Mouse (Mus musculus) common myeloid progenitor, adult 5-6 weeks (primary cell): ENCODE data around the gene Otop3. TPM values are rescaled to one million over a fixed set of nuclear protein-coding genes. Genes with fewer than 3 reads are reported as not detected.

Experiments used
- ATAC-seq: replicated peaks from 2 replicates; pipeline ENCODE4 v1.8.0; 2016; ENCODE audit warnings: low read depth, mild to moderate bottlenecking, moderate TSS enrichment, inconsistent platforms; ENCODE audit not compliant: poor library complexity, severe bottlenecking
- total RNA-seq: library from RNA; stranded (forward); fragments of 200-1000, 187-1606 nt; gene quantifications from 2 replicates; pipeline ENCODE4 v1.2.3, GENCODE M21; 2017

Gene Otop3
- total RNA-seq, 1 experiment from 2014 or later: not detected

DNA sequence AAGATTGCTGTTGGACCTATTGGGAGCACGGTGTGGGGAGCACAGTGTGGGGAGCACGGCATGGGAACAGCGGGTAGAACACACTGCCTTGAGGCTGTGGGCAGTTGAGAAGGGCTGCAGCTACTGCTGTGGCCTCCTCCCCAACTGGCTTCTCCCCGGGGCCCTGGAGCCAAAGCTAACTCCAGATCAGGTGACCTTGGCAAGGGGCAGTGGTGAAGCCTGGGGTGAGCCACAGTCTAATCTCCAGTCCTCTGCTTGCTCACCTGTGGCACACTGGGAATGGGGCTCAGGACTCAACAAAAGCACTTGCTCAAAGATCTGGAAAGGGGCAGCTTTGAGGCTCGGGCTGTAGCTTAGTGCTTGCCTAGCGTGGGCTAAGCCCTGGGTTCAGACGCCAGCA is 17.3 kb upstream of the Otop3 start:
- ATAC-seq: no peak

DNA sequence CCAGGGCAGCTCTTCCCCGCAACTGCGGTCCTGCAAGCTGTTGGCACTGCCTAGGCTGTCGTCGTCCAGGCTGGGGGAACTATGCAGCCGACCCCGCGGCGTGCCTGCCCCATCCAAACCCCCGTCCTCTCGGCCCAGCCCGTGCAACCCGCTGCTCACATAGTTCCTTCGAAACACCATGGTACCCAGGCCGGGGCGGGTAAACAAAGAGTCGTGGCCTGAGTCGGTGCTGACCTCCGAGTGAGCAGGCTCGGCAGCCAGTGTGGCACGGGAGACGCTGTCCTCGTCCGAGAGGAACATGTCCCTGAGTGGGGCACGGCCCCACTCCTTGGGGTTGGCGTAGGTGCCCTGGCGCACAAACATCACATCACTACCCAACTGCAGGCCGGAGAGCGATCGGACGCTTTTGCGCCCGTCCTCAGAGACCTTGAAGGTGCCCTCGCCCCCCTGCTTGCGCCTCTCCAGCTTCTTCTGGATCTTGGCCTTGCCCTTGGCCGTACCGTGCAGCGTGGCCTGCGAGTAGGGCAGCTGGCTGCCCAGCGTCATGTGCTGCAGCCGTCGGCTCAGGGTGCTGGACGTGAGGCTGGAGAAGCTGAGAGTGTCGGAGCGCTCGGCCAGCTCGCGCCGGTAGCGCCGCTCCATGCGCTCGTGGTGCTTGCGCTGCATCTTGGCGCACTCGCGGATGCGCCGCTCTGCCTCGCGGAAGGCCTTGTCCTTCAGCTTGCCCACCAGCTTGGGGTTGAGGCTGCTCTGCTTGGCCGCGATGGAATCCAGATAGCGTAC is 16.1 kb upstream of the Otop3 start:
- ATAC-seq: no peak

- ATAC-seq: no peak
These were observed 14.7 kb upstream of the Otop3 start for GRCm38 (mm10) chr11:115319704-115320383.

GRCm38 (mm10) chr11:115321906-115322693 is 12.4 kb upstream of the Otop3 start, which contains the start of gene Ush1g:
Gene Ush1g (minus strand): TSS chr11:115322041.
- ATAC-seq: peak; percentile 63

- ATAC-seq: no peak
These were observed 11.2 kb upstream of the Otop3 start for GRCm38 (mm10) chr11:115323354-115323753.

GRCm38 (mm10) chr11:115326730-115327129 is 7.8 kb upstream of the Otop3 start:
- no peak for ATAC-seq

GRCm38 (mm10) chr11:115329339-115329738 is 5.2 kb upstream of the Otop3 start:
- 0 out of 2 replicates have a peak, but pooled peaks have one; percentile 29 for ATAC-seq

DNA sequence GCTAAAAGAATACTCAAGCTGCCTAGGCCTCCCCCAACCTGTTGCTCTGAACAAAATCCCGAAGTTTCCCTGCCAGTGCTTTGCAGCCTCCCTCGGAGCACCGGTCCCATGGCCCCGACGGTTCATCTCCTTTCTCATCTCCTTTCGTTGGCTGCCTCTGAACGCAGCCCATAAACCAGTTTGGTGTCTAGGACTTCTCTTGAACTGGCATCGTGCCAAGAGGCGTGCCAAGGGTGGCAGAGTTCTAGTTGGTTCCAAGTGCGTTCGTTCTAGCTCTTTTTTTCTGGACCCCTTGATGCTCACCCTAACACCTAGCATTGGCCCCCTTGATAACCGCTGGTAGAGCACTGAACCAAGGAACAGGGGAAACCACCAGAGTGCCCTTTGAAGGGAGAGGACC is 692 bp downstream of the Otop3 start:
- ATAC-seq: no peak

- ATAC-seq: 0 out of 2 replicates have a peak, but pooled peaks have one; percentile 29
These were observed 1.6 kb downstream of the Otop3 start for GRCm38 (mm10) chr11:115336115-115336514.

GRCm38 (mm10) chr11:115337350-115337749 is 2.8 kb downstream of the Otop3 start:
- no peak for ATAC-seq

DNA sequence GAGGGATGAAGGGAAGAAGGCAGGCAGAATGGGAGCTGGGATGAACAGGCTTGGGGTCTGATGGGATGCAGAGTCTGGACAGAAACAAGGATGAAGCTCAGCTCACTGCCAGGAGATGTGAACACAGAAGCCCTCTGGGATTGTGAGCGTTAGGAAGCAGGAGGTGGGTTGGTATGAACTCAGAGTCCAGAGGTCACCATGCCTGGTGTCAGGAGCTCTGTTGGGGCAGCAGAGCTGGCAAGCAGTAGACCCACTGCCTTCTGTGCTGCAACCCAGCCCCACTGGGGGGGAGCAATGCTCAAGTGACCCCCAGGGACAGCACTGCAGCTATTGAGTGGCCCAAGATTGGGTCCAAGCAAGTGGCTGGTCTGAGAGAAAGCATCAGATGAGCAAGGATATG is 3.3 kb downstream of the Otop3 start:
- ATAC-seq: no peak

GRCm38 (mm10) chr11:115341246-115341645 is 6.7 kb downstream of the Otop3 start:
- no peak for ATAC-seq

- ATAC-seq: no peak
These were observed 7.3 kb downstream of the Otop3 start for GRCm38 (mm10) chr11:115341866-115342265.

DNA sequence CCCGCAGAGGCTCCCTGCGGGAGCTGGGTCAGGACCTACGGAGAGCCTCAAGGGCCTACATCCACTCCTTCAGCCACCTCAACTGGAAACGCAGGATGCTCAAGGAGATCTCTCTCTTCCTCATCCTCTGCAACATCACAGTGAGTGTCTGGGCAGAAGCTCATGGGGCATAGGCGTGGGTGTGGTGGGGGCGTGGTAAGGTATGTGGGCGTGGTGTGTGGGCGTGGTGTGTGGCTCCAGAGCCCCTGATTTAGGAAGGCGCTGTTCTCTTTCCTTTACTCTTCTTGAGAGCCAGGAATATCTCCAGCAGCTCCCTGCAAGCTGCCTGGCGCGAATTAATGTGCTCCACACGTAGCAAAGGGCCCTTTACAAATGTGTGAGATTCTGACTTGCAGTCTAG is 10.4 kb downstream of the Otop3 start:
- peak; percentile 68; the same call in 1 of the 2 replicates for ATAC-seq

GRCm38 (mm10) chr11:115345515-115345914 is 11.0 kb downstream of the Otop3 start:
- no peak for ATAC-seq

DNA sequence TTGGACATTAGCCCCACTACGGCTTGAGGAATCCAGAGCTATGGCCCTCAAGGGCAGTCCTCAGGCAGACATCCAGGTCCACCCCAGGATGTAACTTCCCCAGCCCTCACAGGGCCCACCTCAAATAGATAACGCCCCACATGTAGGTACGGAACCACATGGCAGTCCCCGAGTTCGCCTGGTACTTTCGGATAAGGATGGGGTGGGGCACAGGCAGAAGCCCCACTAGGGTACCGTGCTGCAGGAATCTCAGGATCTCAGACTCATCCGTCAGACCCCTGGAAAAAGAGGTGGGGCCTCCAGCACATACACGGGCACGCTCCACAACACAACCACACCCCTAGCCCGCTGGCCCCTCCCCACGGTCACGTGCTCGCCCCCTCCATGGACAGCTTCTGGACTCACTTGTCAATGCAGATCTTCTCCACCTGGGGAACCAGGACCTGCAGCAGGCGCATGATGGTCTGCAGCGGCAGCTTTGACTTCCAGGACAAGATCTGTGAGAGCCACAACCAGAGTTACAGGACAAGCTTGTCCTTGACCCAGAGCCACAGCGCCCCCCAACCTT is 14.2 kb downstream of the Otop3 start:
- no peak for ATAC-seq

GRCm38 (mm10) chr11:115349976-115350375 is 15.4 kb downstream of the Otop3 start:
- no peak for ATAC-seq

- no peak for ATAC-seq
These were observed 18.8 kb downstream of the Otop3 start for GRCm38 (mm10) chr11:115353375-115353774.

- peak; percentile 86 for ATAC-seq
These were observed 19.7 kb downstream of the Otop3 start for GRCm38 (mm10) chr11:115354183-115354582.

DNA sequence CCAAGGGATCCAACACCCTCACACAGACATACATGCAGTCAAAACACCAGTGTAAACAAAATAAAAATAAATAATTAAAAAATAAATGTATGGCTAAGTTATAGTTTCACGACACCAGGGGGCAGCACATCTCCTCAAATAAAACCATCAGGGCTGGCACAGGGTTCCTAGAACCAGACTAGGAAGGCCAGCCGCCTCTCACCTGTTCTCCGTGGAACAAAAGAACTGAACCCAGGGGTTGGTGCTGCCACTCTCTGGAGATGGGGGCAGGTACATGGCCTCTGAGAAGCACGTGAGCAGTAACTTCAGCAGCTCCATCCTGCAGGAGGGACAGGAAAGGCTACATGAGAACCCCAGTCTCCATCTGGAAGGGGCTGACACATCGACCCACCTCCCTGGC is 23.9 kb downstream of the Otop3 start:
- ATAC-seq: peak; percentile 49; the same call in 1 of the 2 replicates
